In the genomic region with DNA sequence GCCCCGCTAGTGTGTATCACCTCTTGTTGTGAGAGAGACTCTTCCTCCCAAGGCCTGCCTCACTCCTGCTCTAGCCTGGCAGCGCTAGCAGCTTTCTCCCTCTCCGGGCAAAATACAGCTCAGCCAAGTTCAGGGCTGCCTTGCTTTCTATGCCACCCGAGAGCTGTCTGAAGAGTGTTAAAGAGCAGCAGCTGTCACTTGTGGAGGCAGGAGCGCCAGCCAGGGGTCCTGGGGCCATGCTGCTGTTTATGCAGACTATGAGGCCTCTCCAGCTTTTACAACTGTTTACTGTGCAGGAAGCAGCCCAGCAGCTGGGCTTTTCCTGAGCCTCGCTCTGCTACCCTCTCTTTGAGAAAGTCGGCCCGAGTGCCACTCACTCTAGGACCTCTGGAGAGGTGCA, we compare ENCODE assay signal across 9 mouse cellular contexts. TPM values are rescaled to one million over a fixed set of nuclear protein-coding genes. Genes with fewer than 3 reads are reported as not detected.
DNase-seq lines count a peak whose midpoint lies in the region; ATAC-seq and TF ChIP-seq lines count a peak whose summit lies in the region.
"Had no signal": no experiment of that assay in that cellular context is flagged by ENCODE, and none has a peak within 500 bp of the region (broad histone marks: within the 10 kb centered on the region; RNA-seq: fewer than 3 reads in every experiment).

No protein-coding gene starts in this region.

- TF ChIP-seq CTCF in brain, embryonic 14.5 days (IDR thresholded peaks at IDR 0.05; ENCODE audit: borderline replicate concordance, extremely low read depth, insufficient read depth, insufficient read length): no peak
- no peak for TF ChIP-seq CTCF in liver, postnatal 0 days (IDR thresholded peaks at IDR 0.05; ENCODE audit: low read depth)
- no peak for TF ChIP-seq CTCF in forebrain, postnatal 0 days (IDR thresholded peaks at IDR 0.05; ENCODE audit: low read depth)

- H3K9ac ChIP-seq in kidney, embryonic 14.5 days (ENCODE audit: low read depth, low read length): peak overlapping the region; percentile 38; the same call in 1 of the 2 replicates
- no peak overlapping the region for H3K9ac ChIP-seq in embryonic facial prominence, embryonic 14.5 days (ENCODE audit: low read depth, low read length)
- no peak overlapping the region for H3K9ac ChIP-seq in liver, postnatal 0 days (replicated peaks)
- no peak overlapping the region for H3K9ac ChIP-seq in forebrain, postnatal 0 days

- peak overlapping the region; percentile 42 for H3K4me2 ChIP-seq in kidney, embryonic 14.5 days (replicated peaks; ENCODE audit: low read depth, low read length)
- H3K4me2 ChIP-seq in embryonic facial prominence, embryonic 14.5 days (ENCODE audit: low read depth, low read length): no peak overlapping the region
- H3K4me2 ChIP-seq in liver, postnatal 0 days (ENCODE audit: low read depth, low read length): peak overlapping the region; percentile 35; the same call in 1 of the 2 replicates
- no peak overlapping the region for H3K4me2 ChIP-seq in forebrain, postnatal 0 days (ENCODE audit: low read depth)

- TF ChIP-seq EP300 in liver, postnatal 0 days (IDR thresholded peaks at IDR 0.05; ENCODE audit: low read depth): no peak

- H3K4me3 ChIP-seq in kidney, embryonic 14.5 days (ENCODE audit: low read length): peak overlapping the region; percentile 35
- H3K4me3 ChIP-seq in embryonic facial prominence, embryonic 14.5 days (ENCODE audit: low read depth, low read length): no peak overlapping the region
- no peak overlapping the region for H3K4me3 ChIP-seq in liver, postnatal 0 days (ENCODE audit: low read depth, low read length)
- H3K4me3 ChIP-seq in forebrain, postnatal 0 days (ENCODE audit: low read depth, low read length): no peak overlapping the region

- no peaks in the 10 kb centered on the region for H3K36me3 ChIP-seq in kidney, embryonic 14.5 days (ENCODE audit: control insufficient read depth, insufficient read depth, low read length)
- no peaks in the 10 kb centered on the region for H3K36me3 ChIP-seq in embryonic facial prominence, embryonic 14.5 days (ENCODE audit: control insufficient read depth, insufficient read depth, low read length)
- H3K36me3 ChIP-seq in liver, postnatal 0 days (replicated peaks; ENCODE audit: insufficient read depth, low read length): no peaks in the 10 kb centered on the region
- H3K36me3 ChIP-seq in forebrain, postnatal 0 days (ENCODE audit: insufficient read depth): no peaks in the 10 kb centered on the region
- H3K36me3 ChIP-seq: G1E had no signal

- peaks cover 9% of the 10 kb centered on the region; the same call in 1 of the 2 replicates for H3K4me1 ChIP-seq in kidney, embryonic 14.5 days (ENCODE audit: control insufficient read depth, insufficient read depth, low read length)
- no peaks in the 10 kb centered on the region; the same call in 1 of the 2 replicates for H3K4me1 ChIP-seq in embryonic facial prominence, embryonic 14.5 days (ENCODE audit: control insufficient read depth, insufficient read depth, low read length)
- H3K4me1 ChIP-seq in liver, postnatal 0 days (ENCODE audit: insufficient read depth): peaks cover 26% of the 10 kb centered on the region; the same call in 1 of the 2 replicates
- no peaks in the 10 kb centered on the region for H3K4me1 ChIP-seq in forebrain, postnatal 0 days (ENCODE audit: insufficient read depth)

- no peaks in the 10 kb centered on the region for H3K27me3 ChIP-seq in kidney, embryonic 14.5 days (ENCODE audit: control insufficient read depth, insufficient read depth, low read length)
- H3K27me3 ChIP-seq in embryonic facial prominence, embryonic 14.5 days (replicated peaks; ENCODE audit: control insufficient read depth, insufficient read depth, low read length): no peaks in the 10 kb centered on the region
- no peaks in the 10 kb centered on the region for H3K27me3 ChIP-seq in liver, postnatal 0 days (ENCODE audit: insufficient read depth, low read length)
- no peaks in the 10 kb centered on the region for H3K27me3 ChIP-seq in forebrain, postnatal 0 days (ENCODE audit: insufficient read depth, low read length)

- ATAC-seq in kidney, embryonic 14.5 days (ENCODE audit: low FRiP score, low TSS enrichment): 0 out of 2 replicates have a peak, but pooled peaks have one; percentile 18
- peak; percentile 58; the same call in 1 of the 2 replicates for ATAC-seq in embryonic facial prominence, embryonic 14.5 days (ENCODE audit: low read depth)
- ATAC-seq in liver, postnatal 0 days: no peak
- ATAC-seq in forebrain, postnatal 0 days: no peak

- H3K9me3 ChIP-seq in kidney, embryonic 14.5 days (ENCODE audit: control insufficient read depth, low read length): no peaks in the 10 kb centered on the region
- H3K9me3 ChIP-seq in embryonic facial prominence, embryonic 14.5 days (ENCODE audit: control insufficient read depth, low read length): no peaks in the 10 kb centered on the region
- H3K9me3 ChIP-seq in liver, postnatal 0 days (ENCODE audit: low read length): no peaks in the 10 kb centered on the region
- no peaks in the 10 kb centered on the region for H3K9me3 ChIP-seq in forebrain, postnatal 0 days (ENCODE audit: low read length)
- H3K9me3 ChIP-seq: G1E had no signal

- no peak for DNase-seq in kidney, adult 9 months
- DNase-seq in brain, embryonic 14.5 days (ENCODE audit: low read depth): peak; percentile 20
- DNase-seq in embryonic facial prominence, embryonic 14.5 days (ENCODE audit: low spot score): peak; percentile 61
- no peak for DNase-seq in liver, postnatal 0 days
- DNase-seq in cerebellum, adult 9-11 months: no peak
- DNase-seq in forebrain, postnatal 0 days: no peak
- DNase-seq: adrenal gland, postnatal 25 days had no signal

- TF ChIP-seq POLR2A in brain, embryonic 14.5 days (IDR thresholded peaks at IDR 0.05; ENCODE audit: borderline replicate concordance, extremely low read depth, insufficient read depth, insufficient read length, poor library complexity, severe bottlenecking): no peak

- peak overlapping the region; percentile 90 for H3K27ac ChIP-seq in kidney, embryonic 14.5 days (ENCODE audit: low read depth, low read length)
- H3K27ac ChIP-seq in embryonic facial prominence, embryonic 14.5 days (replicated peaks; ENCODE audit: low read depth, low read length): no peak overlapping the region; the same call in 1 of the 2 replicates
- H3K27ac ChIP-seq in liver, postnatal 0 days (ENCODE audit: low read depth): peak overlapping the region; percentile 57
- H3K27ac ChIP-seq in forebrain, postnatal 0 days (ENCODE audit: low read depth, low read length): no peak overlapping the region

- 37% methylated on average over 8 of the region's 8 CpGs for WGBS in kidney, embryonic 14.5 days
- WGBS in embryonic facial prominence, embryonic 14.5 days: 59% methylated on average over 8 of the region's 8 CpGs
- 56% methylated on average over 8 of the region's 8 CpGs for WGBS in liver, postnatal 0 days (ENCODE audit: insufficient replicate concordance)
- 70% methylated on average over 8 of the region's 8 CpGs for WGBS in forebrain, postnatal 0 days

RNA-seq across cellular contexts. Expression of a gene that starts 1.2 kb away (rescaled TPM):
- polyA plus RNA-seq in kidney, embryonic 14.5 days (2014; fragmentation: Nextera tagmentation; extraction: Ambion mirVana): 8.0 and 15.1 TPM in 2 replicates
- 0.74 and 1.7 TPM in 2 replicates for polyA plus RNA-seq in brain, embryonic 14.5 days (2012; rRNA removed)
- 1.8 and 3.0 TPM in 2 replicates for polyA plus RNA-seq in embryonic facial prominence, embryonic 14.5 days (2014; fragmentation: Nextera tagmentation; extraction: Ambion mirVana)
- 5.3 and 8.4 TPM in 2 replicates for polyA plus RNA-seq in liver, postnatal 0 days (2015; fragmentation: Nextera tagmentation; extraction: Ambion mirVana)
- total RNA-seq in forebrain, postnatal 0 days (2014; rRNA removed): 2.7 and 2.8 TPM in 2 replicates
- 0.25 and 0.44 TPM in 2 replicates for polyA plus RNA-seq in forebrain, postnatal 0 days (2015; fragmentation: Nextera tagmentation; extraction: Ambion mirVana)

RNA-seq across cellular contexts. Expression of a gene that starts 47.7 kb away (rescaled TPM):
- polyA plus RNA-seq in kidney, embryonic 14.5 days (2014; fragmentation: Nextera tagmentation; extraction: Ambion mirVana): 37.9 and 75.7 TPM in 2 replicates
- polyA plus RNA-seq in brain, embryonic 14.5 days (2012; rRNA removed): 44.9 and 55.8 TPM in 2 replicates
- 59.4 and 62.7 TPM in 2 replicates for polyA plus RNA-seq in embryonic facial prominence, embryonic 14.5 days (2014; fragmentation: Nextera tagmentation; extraction: Ambion mirVana)
- 15.2 and 16.8 TPM in 2 replicates for polyA plus RNA-seq in liver, postnatal 0 days (2015; fragmentation: Nextera tagmentation; extraction: Ambion mirVana)
- total RNA-seq in forebrain, postnatal 0 days (2014; rRNA removed): 60.3 and 61.7 TPM in 2 replicates
- 45.1 and 59.8 TPM in 2 replicates for polyA plus RNA-seq in forebrain, postnatal 0 days (2015; fragmentation: Nextera tagmentation; extraction: Ambion mirVana)

Comparison
In these comparisons a context has a peak if more than half of its experiments do, and no peak if none do; other contexts are left out.
1. ATAC-seq: peak in kidney, embryonic 14.5 days (single experiment) and embryonic facial prominence, embryonic 14.5 days (single experiment); none in liver, postnatal 0 days (single experiment) and forebrain, postnatal 0 days (single experiment).
2. H3K27ac ChIP-seq: peak in kidney, embryonic 14.5 days (single experiment) and liver, postnatal 0 days (single experiment); none in embryonic facial prominence, embryonic 14.5 days (single experiment) and forebrain, postnatal 0 days (single experiment).
3. H3K4me2 ChIP-seq: peak in kidney, embryonic 14.5 days (single experiment) and liver, postnatal 0 days (single experiment); none in embryonic facial prominence, embryonic 14.5 days (single experiment) and forebrain, postnatal 0 days (single experiment).
4. DNase-seq: peak in brain, embryonic 14.5 days (single experiment) and embryonic facial prominence, embryonic 14.5 days (single experiment); none in kidney, adult 9 months (single experiment), liver, postnatal 0 days (single experiment), cerebellum, adult 9-11 months (single experiment) and forebrain, postnatal 0 days (single experiment).